Mouse (Mus musculus): ENCODE results near the gene Hrc. TPM values are rescaled to one million over a fixed set of nuclear protein-coding genes. Genes with fewer than 3 reads are reported as not detected.

Gene Hrc
- not detected in 2 replicates for polyA plus RNA-seq (2021; fragmentation: Nextera tagmentation)
- long read RNA-seq, experiment 1 = 0 reads
- long read RNA-seq, experiment 2, partial matches to known transcripts = 1 of 1 reads
- long read RNA-seq, experiment 2, other reads (novel, unspliced or antisense) = 0 of 1 reads

DNA sequence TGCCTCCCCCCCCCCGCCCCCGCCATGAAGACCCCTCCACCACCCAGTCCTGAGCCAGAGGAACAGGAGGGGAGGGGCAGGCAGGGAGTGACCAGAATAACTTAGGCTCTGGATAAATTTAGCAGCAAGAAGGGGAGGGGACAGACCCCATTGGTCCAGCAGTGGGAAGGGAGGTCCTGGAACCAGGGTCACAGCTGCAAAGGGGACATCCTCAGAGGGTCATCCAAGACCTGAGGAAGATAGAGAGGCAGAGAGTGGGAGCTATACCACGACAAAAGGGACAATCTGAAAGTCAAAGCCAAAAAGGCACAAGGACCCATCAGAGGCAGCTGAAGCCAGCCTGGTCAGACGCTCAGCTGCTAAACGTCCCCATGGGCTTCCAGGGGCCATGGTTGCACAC lies at the start of gene Hrc:
Gene Hrc, plus strand, starts transcription at position 235 of the 400 bp plus-strand sequence.

DNA sequence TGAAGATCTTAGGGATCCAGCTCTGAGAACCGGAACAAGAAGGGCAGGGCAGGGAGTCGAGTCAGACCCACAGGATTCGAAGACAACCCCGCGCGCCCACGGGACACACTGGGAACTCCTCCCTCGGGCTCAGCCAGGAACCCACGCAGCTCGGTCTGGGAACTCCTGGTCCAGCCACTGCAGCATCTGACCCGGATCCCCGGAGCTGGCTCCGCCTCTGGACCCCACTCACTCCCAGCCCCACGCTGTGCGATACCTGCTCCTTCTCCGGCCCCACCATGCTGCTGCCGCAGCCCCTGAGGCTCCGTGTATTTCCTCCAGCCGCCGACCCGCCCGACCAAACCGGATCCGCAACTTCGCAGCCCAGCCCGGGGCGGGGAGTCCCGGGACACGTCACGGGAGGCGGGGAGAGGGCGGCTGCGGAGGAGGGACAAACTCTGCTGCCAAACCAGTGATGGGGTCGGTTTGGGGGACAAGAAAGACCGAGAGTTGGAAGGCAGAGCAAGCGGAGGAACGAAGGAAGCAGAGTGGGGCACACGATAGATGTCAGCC lies 1.6 kb upstream of the Hrc start, which contains the start of gene Trpm4:
Gene Trpm4, minus strand, starts transcription at position 350 of the 552 bp plus-strand sequence.

DNA sequence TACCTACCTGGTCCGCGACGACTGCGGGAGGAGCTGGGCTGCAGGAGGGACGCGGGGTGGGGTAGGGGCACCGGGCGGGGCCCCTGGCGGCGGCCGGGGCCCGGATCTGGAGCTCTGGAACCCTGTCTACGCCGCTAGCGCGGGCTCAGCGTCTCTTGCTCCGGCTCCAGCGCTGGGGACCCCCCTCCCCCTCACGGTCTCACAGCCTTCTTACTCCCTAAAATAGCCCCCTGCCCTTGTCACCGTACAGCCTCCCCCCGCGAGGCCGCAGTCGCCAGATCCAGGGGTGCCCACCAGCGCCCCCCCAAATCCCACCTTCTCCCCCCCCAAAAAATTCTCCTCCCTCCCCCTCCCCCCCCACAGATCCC lies 31.5 kb downstream of the Hrc start, which contains the start of gene Ppfia3:
Gene Ppfia3, minus strand, starts transcription at position 368 of the 368 bp plus-strand sequence.

GRCm38 (mm10) chr7:45370475-45371311 lies 35.6 kb downstream of the Hrc start, which contains the start of gene Lin7b:
TSS of gene Lin7b (minus strand) at chr7:45370583.

Other genes with a start within 250 kb of the Hrc start
- 26.1 and 29.3 TPM in 2 replicates for gene Rcn3, start 243.1 kb upstream of the Hrc start, polyA plus RNA-seq (2021; fragmentation: Nextera tagmentation)
- gene Fcgrt, start 231.4 kb upstream of the Hrc start, polyA plus RNA-seq (2021; fragmentation: Nextera tagmentation) = 28.3 and 34.8 TPM in 2 replicates
- 1,326 and 1,360 TPM in 2 replicates for gene Rps11, start 210.9 kb upstream of the Hrc start, polyA plus RNA-seq (2021; fragmentation: Nextera tagmentation)
- 1,601 and 1,782 TPM in 2 replicates for gene Rpl13a, start 206.5 kb upstream of the Hrc start, polyA plus RNA-seq (2021; fragmentation: Nextera tagmentation)
- not detected in 2 replicates for gene Gm45713, start 199.1 kb upstream of the Hrc start, polyA plus RNA-seq (2021; fragmentation: Nextera tagmentation)
- gene Flt3l, start 198.9 kb upstream of the Hrc start, polyA plus RNA-seq (2021; fragmentation: Nextera tagmentation) = 0.68 and 1.4 TPM in 2 replicates
- 40.3 and 47.7 TPM in 2 replicates for gene Pih1d1, start 181.0 kb upstream of the Hrc start, polyA plus RNA-seq (2021; fragmentation: Nextera tagmentation)
- 4.6 and 5.2 TPM in 2 replicates for gene Aldh16a1, start 180.7 kb upstream of the Hrc start, polyA plus RNA-seq (2021; fragmentation: Nextera tagmentation)
- 52.3 and 68.3 TPM in 2 replicates for gene Slc17a7, start 171.3 kb upstream of the Hrc start, polyA plus RNA-seq (2021; fragmentation: Nextera tagmentation)
- not detected in 2 replicates for gene Gfy, start 155.7 kb upstream of the Hrc start, polyA plus RNA-seq (2021; fragmentation: Nextera tagmentation)
- gene Pth2, start 154.3 kb upstream of the Hrc start, polyA plus RNA-seq (2021; fragmentation: Nextera tagmentation) = not detected in 2 replicates
- 1.2 and 1.4 TPM in 2 replicates for gene Ccdc155, start 130.4 kb upstream of the Hrc start, polyA plus RNA-seq (2021; fragmentation: Nextera tagmentation)
- 5.1 and 7.3 TPM in 2 replicates for gene Dkkl1, start 123.1 kb upstream of the Hrc start, polyA plus RNA-seq (2021; fragmentation: Nextera tagmentation)
- gene Tead2, start 119.5 kb upstream of the Hrc start, polyA plus RNA-seq (2021; fragmentation: Nextera tagmentation) = 0.51 and 0.59 TPM in 2 replicates
- 11.8 and 14.4 TPM in 2 replicates for gene Cd37, start 96.2 kb upstream of the Hrc start, polyA plus RNA-seq (2021; fragmentation: Nextera tagmentation)
- gene Slc6a16, start 94.2 kb upstream of the Hrc start, polyA plus RNA-seq (2021; fragmentation: Nextera tagmentation) = 1.1 and 1.2 TPM in 2 replicates
- gene Slc6a21, start 57.8 kb upstream of the Hrc start, polyA plus RNA-seq (2021; fragmentation: Nextera tagmentation) = not detected in 2 replicates
- 10.1 and 12.4 TPM in 2 replicates for gene Trpm4, start 1.5 kb upstream of the Hrc start, polyA plus RNA-seq (2021; fragmentation: Nextera tagmentation)
- gene Ppfia3, start 31.7 kb downstream of the Hrc start, polyA plus RNA-seq (2021; fragmentation: Nextera tagmentation) = 8.7 and 11.6 TPM in 2 replicates
- 214 and 221 TPM in 2 replicates for gene Lin7b, start 35.3 kb downstream of the Hrc start, polyA plus RNA-seq (2021; fragmentation: Nextera tagmentation)
- gene Snrnp70, start 60.5 kb downstream of the Hrc start, polyA plus RNA-seq (2021; fragmentation: Nextera tagmentation) = 32.6 and 45.3 TPM in 2 replicates
- not detected in 2 replicates for gene Kcna7, start 70.4 kb downstream of the Hrc start, polyA plus RNA-seq (2021; fragmentation: Nextera tagmentation)
- 0.11 and 0.30 TPM in 2 replicates for gene Ntf5, start 78.4 kb downstream of the Hrc start, polyA plus RNA-seq (2021; fragmentation: Nextera tagmentation)
- gene Lhb, start 85.5 kb downstream of the Hrc start, polyA plus RNA-seq (2021; fragmentation: Nextera tagmentation) = 1.1 TPM in 1 of 2 replicates, not detected in the other
- 7.9 and 10.1 TPM in 2 replicates for gene Gys1, start 99.6 kb downstream of the Hrc start, polyA plus RNA-seq (2021; fragmentation: Nextera tagmentation)
- gene Ruvbl2, start 102.8 kb downstream of the Hrc start, polyA plus RNA-seq (2021; fragmentation: Nextera tagmentation) = 50.0 and 53.1 TPM in 2 replicates
- gene Ftl1, start 124.6 kb downstream of the Hrc start, polyA plus RNA-seq (2021; fragmentation: Nextera tagmentation) = 1,695 and 1,748 TPM in 2 replicates
- gene Bax, start 131.6 kb downstream of the Hrc start, polyA plus RNA-seq (2021; fragmentation: Nextera tagmentation) = 86.7 and 94.4 TPM in 2 replicates
- gene Tulp2, start 146.6 kb downstream of the Hrc start, polyA plus RNA-seq (2021; fragmentation: Nextera tagmentation) = 0.13 and 0.14 TPM in 2 replicates
- gene Gm45808, start 151.5 kb downstream of the Hrc start, polyA plus RNA-seq (2021; fragmentation: Nextera tagmentation) = not detected in 2 replicates
- gene Dhdh, start 153.5 kb downstream of the Hrc start, polyA plus RNA-seq (2021; fragmentation: Nextera tagmentation) = 2.6 and 3.5 TPM in 2 replicates
- 74.5 and 76.8 TPM in 2 replicates for gene Nucb1, start 175.1 kb downstream of the Hrc start, polyA plus RNA-seq (2021; fragmentation: Nextera tagmentation)
- gene Ppp1r15a, start 191.0 kb downstream of the Hrc start, polyA plus RNA-seq (2021; fragmentation: Nextera tagmentation) = 17.6 and 18.2 TPM in 2 replicates
- gene Plekha4, start 191.0 kb downstream of the Hrc start, polyA plus RNA-seq (2021; fragmentation: Nextera tagmentation) = 0.67 and 1.7 TPM in 2 replicates
- 0.43 TPM in 1 of 2 replicates, not detected in the other for gene Hsd17b14, start 219.6 kb downstream of the Hrc start, polyA plus RNA-seq (2021; fragmentation: Nextera tagmentation)
- gene Bcat2, start 234.9 kb downstream of the Hrc start, polyA plus RNA-seq (2021; fragmentation: Nextera tagmentation) = 7.0 and 8.5 TPM in 2 replicates